Mouse (Mus musculus) G1E (cell line): ENCODE results near the gene Cpeb1.

Experiments used
- CTCF ChIP-seq: IDR thresholded peaks from 2 replicates; pipeline ENCODE4 v1.5.1; 2012; ENCODE audit warnings: low read depth, low read length, inconsistent platforms, mixed read lengths
- GATA1 ChIP-seq: IDR thresholded peaks from 2 replicates; pipeline ENCODE4 v1.6.1; 2012; ENCODE audit warnings: borderline replicate concordance, low read length, inconsistent platforms, mixed read lengths
- POLR2AphosphoS5 ChIP-seq: IDR thresholded peaks from 2 replicates; pipeline ENCODE4 v1.6.1; 2012; ENCODE audit warnings: low read depth, low read length, inconsistent platforms; ENCODE audit not compliant: insufficient replicate concordance
- TAL1 ChIP-seq: conservative IDR thresholded peaks from 2 replicates; pipeline ENCODE4 v1.6.1; 2012; ENCODE audit warnings: low read depth, low read length, inconsistent platforms, mixed read lengths

DNA sequence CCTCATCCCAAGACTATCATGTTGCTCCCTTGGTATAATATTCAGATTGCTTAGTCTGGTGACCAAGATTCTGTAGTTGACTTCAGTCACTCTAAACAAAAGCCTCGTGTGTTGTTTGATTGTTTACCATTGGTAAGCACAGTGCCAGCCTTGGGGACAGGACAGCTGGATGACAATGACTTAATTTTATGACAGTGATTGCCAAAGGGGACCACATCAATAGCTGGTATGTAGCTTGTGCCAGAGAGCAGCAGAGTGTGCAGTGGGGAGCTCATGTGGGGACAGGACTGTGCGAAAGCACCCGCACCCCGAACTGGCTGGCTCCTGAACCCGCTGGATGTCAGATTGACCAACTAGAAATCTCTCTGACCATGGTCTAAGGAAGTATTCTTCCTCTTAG, 150.6 kb downstream of the Cpeb1 start:
- TF ChIP-seq CTCF (no peak), GATA1 (no peak), TAL1 (no peak), POLR2AphosphoS5 (no peak)
